Mouse (Mus musculus): ENCODE results near the gene Cox17.

Cox17 gene

GRCm38 (mm10) chr16:38349881-38350280, 3.1 kb downstream of the Cox17 start:
- no peak for DNase-seq (ENCODE audit: low spot score in 2 of 2)

- no peak for DNase-seq (ENCODE audit: low spot score in 2 of 2)
Observed at GRCm38 (mm10) chr16:38350361-38350855, 3.6 kb downstream of the Cox17 start.

- no peak for DNase-seq (ENCODE audit: low spot score in 2 of 2)
Observed at GRCm38 (mm10) chr16:38350939-38351338, 4.1 kb downstream of the Cox17 start.

- no peak for DNase-seq (ENCODE audit: low spot score in 2 of 2)
Observed at GRCm38 (mm10) chr16:38352031-38352430, 5.2 kb downstream of the Cox17 start.

GRCm38 (mm10) chr16:38352851-38353250, 6.1 kb downstream of the Cox17 start:
- no peak for DNase-seq (ENCODE audit: low spot score in 2 of 2)

- no peak for DNase-seq (ENCODE audit: low spot score in 2 of 2)
Observed at GRCm38 (mm10) chr16:38353642-38354041, 6.9 kb downstream of the Cox17 start.

GRCm38 (mm10) chr16:38354185-38354913, 7.6 kb downstream of the Cox17 start:
- no peak for DNase-seq (ENCODE audit: low spot score in 2 of 2)

- DNase-seq (ENCODE audit: low spot score in 2 of 2) = no peak
Observed at GRCm38 (mm10) chr16:38358256-38358812, 11.5 kb downstream of the Cox17 start.

GRCm38 (mm10) chr16:38359241-38359640, 12.4 kb downstream of the Cox17 start:
- no peak for DNase-seq (ENCODE audit: low spot score in 2 of 2)

GRCm38 (mm10) chr16:38359857-38360256, 13.1 kb downstream of the Cox17 start:
- DNase-seq (ENCODE audit: low spot score in 2 of 2) = no peak

- DNase-seq (ENCODE audit: low spot score in 2 of 2) = no peak
Observed at GRCm38 (mm10) chr16:38360317-38360716, 13.5 kb downstream of the Cox17 start.

- no peak for DNase-seq (ENCODE audit: low spot score in 2 of 2)
Observed at GRCm38 (mm10) chr16:38361933-38362332, 15.1 kb downstream of the Cox17 start, which contains the start of gene Popdc2. Gene Popdc2, plus strand, starts transcription at chr16:38362209.

- no peak for DNase-seq (ENCODE audit: low spot score in 2 of 2)
Observed at GRCm38 (mm10) chr16:38362493-38363255, 15.9 kb downstream of the Cox17 start.

- no peak for DNase-seq (ENCODE audit: low spot score in 2 of 2)
Observed at GRCm38 (mm10) chr16:38363256-38363595, 16.4 kb downstream of the Cox17 start.

GRCm38 (mm10) chr16:38363657-38364056, 16.9 kb downstream of the Cox17 start:
- DNase-seq (ENCODE audit: low spot score in 2 of 2) = no peak

- DNase-seq (ENCODE audit: low spot score in 2 of 2) = no peak
Observed at GRCm38 (mm10) chr16:38365390-38365789, 18.6 kb downstream of the Cox17 start.

- DNase-seq (ENCODE audit: low spot score in 2 of 2) = no peak
Observed at GRCm38 (mm10) chr16:38366231-38366630, 19.4 kb downstream of the Cox17 start.

- DNase-seq (ENCODE audit: low spot score in 2 of 2) = no peak
Observed at GRCm38 (mm10) chr16:38368336-38368735, 21.5 kb downstream of the Cox17 start.

- DNase-seq (ENCODE audit: low spot score in 2 of 2) = no peak
Observed at GRCm38 (mm10) chr16:38369000-38369399, 22.2 kb downstream of the Cox17 start.

- no peak for DNase-seq (ENCODE audit: low spot score in 2 of 2)
Observed at GRCm38 (mm10) chr16:38369431-38369830, 22.6 kb downstream of the Cox17 start.

GRCm38 (mm10) chr16:38369992-38370484, 23.2 kb downstream of the Cox17 start:
- no peak for DNase-seq (ENCODE audit: low spot score in 2 of 2)

GRCm38 (mm10) chr16:38370633-38371374, 24.0 kb downstream of the Cox17 start:
- DNase-seq (ENCODE audit: low spot score in 2 of 2) = no peak
